Mouse (Mus musculus) G1E (cell line): ENCODE data around the gene Ptprg.

Experiments
- CTCF ChIP-seq: IDR thresholded peaks from 2 replicates; pipeline ENCODE4 v1.5.1; 2012; ENCODE audit warnings: low read depth, low read length, inconsistent platforms, mixed read lengths
- GATA2 ChIP-seq: IDR thresholded peaks from 2 replicates; pipeline ENCODE4 v1.6.1; 2012; ENCODE audit warnings: low read depth, low read length, inconsistent platforms, borderline replicate concordance
- POLR2AphosphoS5 ChIP-seq: IDR thresholded peaks from 2 replicates; pipeline ENCODE4 v1.6.1; 2012; ENCODE audit warnings: low read depth, low read length, inconsistent platforms; ENCODE audit not compliant: insufficient replicate concordance

DNA sequence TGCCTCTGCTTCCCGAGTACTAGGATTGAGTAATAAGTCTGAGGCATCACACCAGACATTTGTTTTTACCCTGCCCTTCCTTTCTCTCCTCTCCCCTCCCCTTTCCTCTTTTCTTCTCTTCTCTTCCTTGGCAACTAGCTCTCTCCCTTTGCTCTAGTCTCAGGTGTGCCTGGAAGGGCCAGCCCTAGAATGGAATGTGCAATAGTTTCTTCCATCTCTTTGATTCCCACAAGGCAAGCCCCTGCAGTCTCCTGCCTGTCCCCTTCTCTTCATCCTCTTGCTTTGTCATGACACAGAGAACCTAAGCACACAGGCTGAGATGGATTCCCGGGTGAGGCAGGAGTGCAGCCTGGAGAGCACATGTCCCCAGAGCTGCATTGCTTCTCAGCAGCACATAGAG lies 512.4 kb downstream of the Ptprg start:
- TF ChIP-seq CTCF (no peak), GATA2 (no peak), POLR2AphosphoS5 (no peak)
